ENCODE assay signal across 16 mouse cellular contexts in the genomic region with DNA sequence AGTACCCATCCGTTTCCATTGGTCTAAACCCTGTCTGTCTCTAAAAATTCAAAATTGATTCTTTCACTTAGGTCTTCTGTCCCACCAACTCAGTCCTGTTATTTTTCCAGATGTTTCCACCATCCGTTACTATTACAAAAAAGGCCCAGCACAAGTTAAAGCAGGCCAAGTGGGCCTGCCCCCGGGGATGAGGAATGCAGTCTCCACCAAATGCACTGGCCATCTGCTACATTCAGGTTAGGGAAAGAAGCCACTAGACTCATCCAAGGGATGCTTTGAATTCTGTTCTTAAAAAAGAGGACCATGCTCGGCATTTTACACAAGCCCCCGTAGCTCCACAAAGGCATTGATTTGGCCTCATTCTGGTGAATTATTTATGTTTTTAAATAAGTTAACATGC.
DNase-seq lines count a peak whose midpoint lies in the region; ATAC-seq and TF ChIP-seq lines count a peak whose summit lies in the region.
"Had no signal": no experiment of that assay in that cellular context is flagged by ENCODE, and none has a peak within 500 bp of the region (broad histone marks: within the 10 kb centered on the region; RNA-seq: fewer than 3 reads in every experiment).

No protein-coding gene starts in this region.

- H3K27me3 ChIP-seq in hindbrain, embryonic 13.5 days: no peaks in the 10 kb centered on the region
- no peaks in the 10 kb centered on the region for H3K27me3 ChIP-seq in hindbrain, embryonic 14.5 days (ENCODE audit: control insufficient read depth, insufficient read depth, low read length)
- no peaks in the 10 kb centered on the region for H3K27me3 ChIP-seq in cerebellum, adult 2 months (ENCODE audit: control insufficient read depth, insufficient read depth, low read length)
- H3K27me3 ChIP-seq in limb, embryonic 14.5 days (ENCODE audit: control insufficient read depth, insufficient read depth, low read length): no peaks in the 10 kb centered on the region
- H3K27me3 ChIP-seq: hindbrain, embryonic 15.5 days had no signal

- peaks cover 53% of the 10 kb centered on the region for H3K4me1 ChIP-seq in hindbrain, embryonic 13.5 days (replicated peaks)
- peaks cover 34% of the 10 kb centered on the region for H3K4me1 ChIP-seq in hindbrain, embryonic 14.5 days (replicated peaks; ENCODE audit: control insufficient read depth, insufficient read depth, low read length)
- peaks cover 43% of the 10 kb centered on the region for H3K4me1 ChIP-seq in cerebellum, adult 2 months (ENCODE audit: control insufficient read depth, insufficient read depth, low read length)
- peaks cover 34% of the 10 kb centered on the region for H3K4me1 ChIP-seq in limb, embryonic 14.5 days (ENCODE audit: control insufficient read depth, insufficient read depth, low read length)

- H3K9me3 ChIP-seq in hindbrain, embryonic 13.5 days: no peaks in the 10 kb centered on the region
- H3K9me3 ChIP-seq in hindbrain, embryonic 14.5 days (ENCODE audit: control insufficient read depth, low read length): no peaks in the 10 kb centered on the region
- H3K9me3 ChIP-seq in limb, embryonic 14.5 days (ENCODE audit: control insufficient read depth, low read length): no peaks in the 10 kb centered on the region
- H3K9me3 ChIP-seq: hindbrain, embryonic 15.5 days had no signal

- peak overlapping the region; percentile 31; the same call in 1 of the 2 replicates for H3K27ac ChIP-seq in hindbrain, embryonic 13.5 days
- no peak overlapping the region; the same call in 1 of the 2 replicates for H3K27ac ChIP-seq in hindbrain, embryonic 14.5 days
- peak overlapping the region; percentile 12; the same call in 1 of the 2 replicates for H3K27ac ChIP-seq in cerebellum, adult 2 months (ENCODE audit: insufficient read depth, low read length)
- peak overlapping the region; percentile 52; the same call in 1 of the 2 replicates for H3K27ac ChIP-seq in limb, embryonic 14.5 days (replicated peaks; ENCODE audit: low read depth, low read length)
- H3K27ac ChIP-seq: hindbrain, embryonic 15.5 days; macrophage had no signal

- H3K9ac ChIP-seq in hindbrain, embryonic 13.5 days: no peak overlapping the region
- H3K9ac ChIP-seq in hindbrain, embryonic 14.5 days: no peak overlapping the region
- H3K9ac ChIP-seq in limb, embryonic 14.5 days (ENCODE audit: low read depth, low read length, severe bottlenecking): no peak overlapping the region
- H3K9ac ChIP-seq: hindbrain, embryonic 15.5 days had no signal

- 55% methylated on average over 5 of the region's 5 CpGs for WGBS in hindbrain, embryonic 13.5 days
- 63% methylated on average over 5 of the region's 5 CpGs for WGBS in hindbrain, embryonic 14.5 days
- WGBS in cerebellum, adult 2 months: 16% methylated on average over 5 of the region's 5 CpGs
- 56% methylated on average over 5 of the region's 5 CpGs for WGBS in limb, embryonic 14.5 days

- no peak overlapping the region for H3K4me3 ChIP-seq in hindbrain, embryonic 13.5 days
- no peak overlapping the region for H3K4me3 ChIP-seq in hindbrain, embryonic 14.5 days (replicated peaks; ENCODE audit: low read length)
- H3K4me3 ChIP-seq in cerebellum, adult 2 months (replicated peaks; ENCODE audit: insufficient read depth, low read depth, low read length): no peak overlapping the region
- no peak overlapping the region for H3K4me3 ChIP-seq in limb, embryonic 14.5 days (replicated peaks; ENCODE audit: low read length)
- H3K4me3 ChIP-seq: erythroblast, embryonic 14.5 days; hindbrain, embryonic 15.5 days; layer of hippocampus, adult 2 months had no signal

- peak; percentile 92 for DNase-seq in heart, adult 11 months
- no peak for DNase-seq in heart, adult 9 months (ENCODE audit: low spot score in 2 of 2)
- DNase-seq in hindbrain, embryonic 14.5 days (ENCODE audit: low spot score): no peak
- peak; percentile 60 to 81 for DNase-seq in cerebellum, adult 2 months
- DNase-seq in limb, embryonic 14.5 days (ENCODE audit: low spot score): no peak
- no peak for DNase-seq in thymus, postnatal 4 days
- no peak for DNase-seq in lung, postnatal 25 days (ENCODE audit: low spot score)
- DNase-seq: embryo, embryonic 11 days; kidney, adult 2 months had no signal

- TF ChIP-seq POLR2A in cerebellum, adult 2 months (IDR thresholded peaks at IDR 0.05; ENCODE audit: borderline replicate concordance, insufficient read depth, low read length): no peak
- no peak for TF ChIP-seq POLR2A in limb, embryonic 14.5 days (IDR thresholded peaks at IDR 0.05; ENCODE audit: borderline replicate concordance, extremely low read depth, insufficient read depth, insufficient read length)

- no peaks in the 10 kb centered on the region for H3K36me3 ChIP-seq in hindbrain, embryonic 13.5 days
- no peaks in the 10 kb centered on the region for H3K36me3 ChIP-seq in hindbrain, embryonic 14.5 days (replicated peaks; ENCODE audit: control insufficient read depth, insufficient read depth)
- H3K36me3 ChIP-seq in limb, embryonic 14.5 days (ENCODE audit: control insufficient read depth, insufficient read depth, low read length): no peaks in the 10 kb centered on the region
- H3K36me3 ChIP-seq: G1E; hindbrain, embryonic 15.5 days had no signal

- H3K4me2 ChIP-seq in hindbrain, embryonic 13.5 days: no peak overlapping the region
- H3K4me2 ChIP-seq in hindbrain, embryonic 14.5 days (replicated peaks): no peak overlapping the region
- H3K4me2 ChIP-seq in limb, embryonic 14.5 days (replicated peaks; ENCODE audit: low read depth, low read length, severe bottlenecking): no peak overlapping the region
- H3K4me2 ChIP-seq: hindbrain, embryonic 15.5 days had no signal

- no peak for TF ChIP-seq CTCF in cerebellum, adult 2 months (IDR thresholded peaks at IDR 0.05; ENCODE audit: borderline replicate concordance, insufficient read depth, low read depth, low read length)

- ATAC-seq in hindbrain, embryonic 13.5 days (ENCODE audit: low FRiP score): no peak
- ATAC-seq in hindbrain, embryonic 14.5 days (ENCODE audit: low FRiP score): no peak
- no peak for ATAC-seq in limb, embryonic 14.5 days (ENCODE audit: low FRiP score, low read depth)
- ATAC-seq: midbrain, embryonic 16.5 days had no signal

Comparison
In these comparisons a context has a peak if more than half of its experiments do, and no peak if none do; other contexts are left out.
1. DNase-seq: peak in heart, adult 11 months (single experiment) and cerebellum, adult 2 months (2 of 2); none in heart, adult 9 months (0 of 2), hindbrain, embryonic 14.5 days (single experiment), limb, embryonic 14.5 days (single experiment), thymus, postnatal 4 days (single experiment) and lung, postnatal 25 days (single experiment).